Mouse (Mus musculus) forebrain, postnatal 0 days (tissue): Measurements from ENCODE around the gene Dmbx1. TPM values are rescaled to one million over a fixed set of nuclear protein-coding genes. Genes with fewer than 3 reads are reported as not detected.
A peak's percentile ranks its signal among the peaks of the same experiment; 100 is the strongest.

Experiments
- ATAC-seq: fragments of 200-750 bp; cut with Nextera tagmentation; 2 replicates; pipeline ENCODE4 v1.8.0; 2017; ENCODE audit warnings: mild to moderate bottlenecking, moderate library complexity
- DNase-seq: peaks from one replicate; pipeline ENCODE4 v3.0.0-alpha.2; 2015
- H3K27ac ChIP-seq: fragments of 300-500 bp; sonication (generic); 2 replicates; pipeline ENCODE4 v1.5.1; 2014; ENCODE audit warnings: low read depth, mild to moderate bottlenecking, antibody characterized with exemption, low read length, moderate library complexity, mixed read lengths
- H3K27me3 ChIP-seq: fragments of 300-500 bp; sonication (generic); 2 replicates; pipeline ENCODE4 v1.6.1; 2014; ENCODE audit warnings: mild to moderate bottlenecking, low read length, mixed read lengths; ENCODE audit not compliant: insufficient read depth
- H3K36me3 ChIP-seq: fragments of 300-500 bp; sonication (generic); 2 replicates; pipeline ENCODE4 v1.6.1; 2014; ENCODE audit warnings: mild to moderate bottlenecking, moderate library complexity; ENCODE audit not compliant: insufficient read depth
- H3K4me1 ChIP-seq: fragments of 300-500 bp; sonication (generic); 2 replicates; pipeline ENCODE4 v1.6.1; 2014; ENCODE audit warnings: antibody characterized with exemption; ENCODE audit not compliant: insufficient read depth
- H3K4me2 ChIP-seq: fragments of 300-500 bp; sonication (generic); 2 replicates; pipeline ENCODE4 v1.6.1; 2014; ENCODE audit warnings: low read depth, mild to moderate bottlenecking, moderate library complexity
- H3K4me3 ChIP-seq: fragments of 300-500 bp; sonication (generic); 2 replicates; pipeline ENCODE4 v1.5.1; 2014; ENCODE audit warnings: low read depth, low read length, mixed read lengths
- H3K9ac ChIP-seq: fragments of 300-500 bp; sonication (generic); 2 replicates; pipeline ENCODE4 v1.6.1; 2014; ENCODE audit warnings: mild to moderate bottlenecking
- H3K9me3 ChIP-seq: fragments of 300-500 bp; sonication (generic); 2 replicates; pipeline ENCODE4 v1.6.1; 2016; ENCODE audit warnings: low read length
- CTCF ChIP-seq: sonication (generic); IDR thresholded peaks from 2 replicates; pipeline ENCODE4 v1.5.1; 2016; ENCODE audit warnings: antibody characterized with exemption, control low read depth, low read depth
- WGBS: fragments of 180-500 bp; shearing (Covaris S2); extraction: QIAGEN DNeasy Blood & Tissue Kit; methylation state at CpG from one replicate; pipeline ENCODE4 v1.1.7; 2014; 5-methylcytosine and 5-hydroxymethylcytosine counted together
- polyA plus RNA-seq: library from polyadenylated mRNA; unstranded; fragments of >200 nt; fragmentation: Nextera tagmentation; extraction: Ambion mirVana; gene quantifications from 2 replicates; pipeline ENCODE4 v1.2.1, GENCODE M21; 2015
- total RNA-seq: library from RNA; depleted of rRNA; stranded (reverse); fragments of >200 nt; gene quantifications from 2 replicates; pipeline ENCODE4 v1.2.3, GENCODE M21; 2014

The Dmbx1 gene
- total and polyA plus RNA-seq, 2 experiments from 2014 or later, result 0.23 TPM; not detected in 1

GRCm38 (mm10) chr4:115906791-115907190 lies 32.9 kb downstream of the Dmbx1 start:
- ATAC-seq, result no peak
- H3K9me3 ChIP-seq, result no peaks in the 10 kb centered on the region
- WGBS, result 89% methylated on average over 3 of the region's 3 CpGs
- H3K27me3 ChIP-seq, result peaks cover 26% of the 10 kb centered on the region
- TF ChIP-seq CTCF, result no peak
- H3K4me1 ChIP-seq, result no peaks in the 10 kb centered on the region
- no peak overlapping the region for H3K4me3 ChIP-seq
- no peak overlapping the region for H3K9ac ChIP-seq
- H3K36me3 ChIP-seq, result no peaks in the 10 kb centered on the region
- H3K27ac ChIP-seq, result no peak overlapping the region
- no peak for DNase-seq
- no peak overlapping the region for H3K4me2 ChIP-seq

DNA sequence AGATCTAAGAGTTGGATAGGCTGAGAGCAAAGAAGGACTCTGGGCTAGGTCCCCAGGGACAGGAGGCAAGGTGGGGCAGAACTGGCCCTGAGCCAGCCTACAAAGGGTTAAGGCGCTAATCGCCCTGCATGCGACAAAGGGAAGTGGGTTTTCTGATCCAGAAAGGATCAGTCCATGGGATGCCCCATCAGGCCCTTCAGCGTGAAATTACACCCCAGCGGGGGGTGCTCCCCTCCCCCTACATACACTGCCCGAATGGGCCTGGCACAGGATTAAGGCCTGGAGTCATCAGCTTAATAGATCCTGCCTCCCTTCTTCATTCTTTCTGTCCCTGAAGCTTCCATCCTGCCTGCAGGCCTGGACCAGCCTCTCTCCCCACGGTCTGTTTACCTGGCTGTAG lies 34.0 kb downstream of the Dmbx1 start:
- Histone ChIP-seq H3K9ac (no peak overlapping the region), H3K4me1 (no peaks in the 10 kb centered on the region), H3K4me2 (no peak overlapping the region), H3K4me3 (no peak overlapping the region), H3K27me3 (peaks cover 30% of the 10 kb centered on the region), H3K9me3 (no peaks in the 10 kb centered on the region), H3K36me3 (no peaks in the 10 kb centered on the region), H3K27ac (no peak overlapping the region)
- no peak for ATAC-seq
- 7% methylated on average over 7 of the region's 7 CpGs for WGBS
- no peak for TF ChIP-seq CTCF
- DNase-seq, result no peak

- no peak overlapping the region for H3K9ac ChIP-seq
Observed at GRCm38 (mm10) chr4:115904375-115904774, 35.4 kb downstream of the Dmbx1 start.

DNA sequence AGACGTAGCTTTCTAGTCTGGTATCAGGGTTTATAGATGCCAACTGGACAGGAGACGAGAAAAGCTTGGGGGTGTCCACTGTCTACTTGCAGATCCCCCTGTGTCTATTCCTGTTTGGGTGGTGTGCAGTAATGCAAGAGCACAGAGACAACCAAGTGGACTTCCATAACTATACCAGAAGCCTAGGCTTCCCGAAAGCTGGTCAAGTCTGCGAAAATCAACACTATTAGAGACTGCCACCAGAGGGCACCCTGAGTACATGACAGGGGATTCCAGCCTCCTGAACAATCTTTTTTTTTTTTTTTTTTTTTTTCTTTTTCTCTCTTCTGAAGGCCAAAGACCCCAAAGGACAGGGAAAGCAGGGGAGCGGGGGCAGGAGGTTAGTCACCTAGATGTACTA lies 36.9 kb downstream of the Dmbx1 start:
- Histone ChIP-seq H3K4me2 (no peak overlapping the region), H3K9me3 (no peaks in the 10 kb centered on the region), H3K4me1 (no peaks in the 10 kb centered on the region), H3K4me3 (no peak overlapping the region), H3K36me3 (no peaks in the 10 kb centered on the region), H3K27me3 (peaks cover 49% of the 10 kb centered on the region), H3K9ac (no peak overlapping the region), H3K27ac (no peak overlapping the region)
- ATAC-seq (peak; percentile 49; the same call in 1 of the 2 replicates), DNase-seq (peak; percentile 90)
- WGBS, result 18% methylated on average over 5 of the region's 5 CpGs
- peak; percentile 87 for TF ChIP-seq CTCF

More at GRCm38 (mm10) chr4:115904375-115904774, 35.4 kb downstream of the Dmbx1 start:
- Histone ChIP-seq H3K4me1 (no peaks in the 10 kb centered on the region), H3K4me2 (no peak overlapping the region), H3K36me3 (no peaks in the 10 kb centered on the region), H3K4me3 (no peak overlapping the region), H3K27me3 (peaks cover 39% of the 10 kb centered on the region), H3K27ac (no peak overlapping the region), H3K9me3 (no peaks in the 10 kb centered on the region)
- 8% methylated on average over 12 of the region's 12 CpGs for WGBS
- ATAC-seq (no peak), DNase-seq (no peak)
- no peak for TF ChIP-seq CTCF

GRCm38 (mm10) chr4:115897901-115898631 lies 41.7 kb downstream of the Dmbx1 start:
- H3K4me2 ChIP-seq, result peak overlapping the region; percentile 80
- H3K36me3 ChIP-seq, result no peaks in the 10 kb centered on the region
- peak overlapping the region; percentile 35 for H3K4me3 ChIP-seq
- DNase-seq (peak; percentile 46), ATAC-seq (peak; percentile 79)
- H3K9ac ChIP-seq, result peak overlapping the region; percentile 39
- H3K4me1 ChIP-seq, result no peaks in the 10 kb centered on the region
- no peak overlapping the region for H3K27ac ChIP-seq
- TF ChIP-seq CTCF, result peak; percentile 52
- 1% methylated on average over 56 of the region's 56 CpGs for WGBS
- no peaks in the 10 kb centered on the region for H3K9me3 ChIP-seq
- peaks cover 42% of the 10 kb centered on the region for H3K27me3 ChIP-seq

- no peak for ATAC-seq
- no peak for DNase-seq
- Histone ChIP-seq H3K27me3 (peaks cover 33% of the 10 kb centered on the region), H3K27ac (no peak overlapping the region), H3K9ac (no peak overlapping the region), H3K4me1 (no peaks in the 10 kb centered on the region), H3K36me3 (no peaks in the 10 kb centered on the region), H3K4me3 (no peak overlapping the region), H3K9me3 (no peaks in the 10 kb centered on the region), H3K4me2 (no peak overlapping the region)
- 12% methylated on average over 3 of the region's 3 CpGs for WGBS
- no peak for TF ChIP-seq CTCF
Observed at GRCm38 (mm10) chr4:115894281-115894680, 45.4 kb downstream of the Dmbx1 start.

DNA sequence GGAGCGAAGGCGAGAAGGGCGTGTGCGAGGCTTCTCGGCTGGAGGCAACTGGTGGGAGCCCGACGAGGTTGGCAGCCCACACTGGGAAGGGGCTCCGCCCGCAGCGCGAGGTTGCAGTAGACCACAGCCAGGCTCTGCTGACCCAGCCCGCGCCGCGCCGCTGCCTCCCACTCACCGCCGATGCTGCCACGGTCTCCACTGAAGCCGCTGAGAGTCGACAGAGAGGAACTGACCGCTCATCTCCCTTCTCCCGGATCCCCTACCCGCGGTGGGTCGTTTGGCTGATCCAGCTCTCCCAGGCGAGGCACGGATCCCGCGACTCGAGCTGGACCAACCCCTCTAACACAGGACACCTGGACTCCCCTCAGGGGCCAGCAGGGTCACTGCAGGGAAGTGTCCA lies 49.2 kb downstream of the Dmbx1 start, which contains the start of gene 6430628N08Rik:
Gene 6430628N08Rik, plus strand, starts transcription at position 113 of the 400 bp plus-strand sequence.
- peak within 1 kb of the TSS; percentile 27 for H3K4me3 ChIP-seq
- WGBS, result under 1% methylated on average over 31 of the region's 31 CpGs
- DNase-seq (no peak), ATAC-seq (peak; percentile 21; the same call in 1 of the 2 replicates)
- H3K4me2 ChIP-seq, result peak within 1 kb of the TSS; percentile 55
- H3K9ac ChIP-seq, result peak within 1 kb of the TSS; percentile 37; the same call in 1 of the 2 replicates
- H3K27me3 ChIP-seq, result peaks cover 13% of the 10 kb centered on the region; the same call in 1 of the 2 replicates
- TF ChIP-seq CTCF, result no peak
- H3K36me3 ChIP-seq, result no peaks in the 10 kb centered on the region
- H3K27ac ChIP-seq, result no peak within 1 kb of the TSS
- no peaks in the 10 kb centered on the region for H3K9me3 ChIP-seq
- no peaks in the 10 kb centered on the region; the same call in 1 of the 2 replicates for H3K4me1 ChIP-seq
